Mouse (Mus musculus) gastrocnemius, postnatal 25 days (tissue): ENCODE measurements around the gene Syt1. TPM values are rescaled to one million over a fixed set of nuclear protein-coding genes. Genes with fewer than 3 reads are reported as not detected.

Experiments
- DNase-seq: peaks from one replicate; pipeline ENCODE4 v3.0.0; 2022
- total RNA-seq, 2 experiments: library from RNA; stranded (reverse); gene quantifications; 1 replicate in 1 of 2; 2 replicates in 1 of 2; pipeline ENCODE4 v1.2.3; 2021

The Syt1 gene
- total RNA-seq, 2 experiments from 2014 or later, result not detected

- no peak for DNase-seq
Observed at GRCm38 (mm10) chr10:108649174-108649573, 361.6 kb downstream of the Syt1 start.

- no peak for DNase-seq
Observed at GRCm38 (mm10) chr10:108643915-108644314, 366.9 kb downstream of the Syt1 start.

GRCm38 (mm10) chr10:108638095-108638494, 372.7 kb downstream of the Syt1 start:
- no peak for DNase-seq

- no peak for DNase-seq
Observed at GRCm38 (mm10) chr10:108636086-108636485, 374.7 kb downstream of the Syt1 start.

- no peak for DNase-seq
Observed at GRCm38 (mm10) chr10:108635616-108636015, 375.2 kb downstream of the Syt1 start.

GRCm38 (mm10) chr10:108630841-108631240, 379.9 kb downstream of the Syt1 start:
- DNase-seq, result no peak

GRCm38 (mm10) chr10:108626404-108626803, 384.4 kb downstream of the Syt1 start:
- no peak for DNase-seq

- no peak for DNase-seq
Observed at GRCm38 (mm10) chr10:108623002-108623401, 387.8 kb downstream of the Syt1 start.

GRCm38 (mm10) chr10:108619861-108620260, 390.9 kb downstream of the Syt1 start:
- no peak for DNase-seq

GRCm38 (mm10) chr10:108619217-108619616, 391.6 kb downstream of the Syt1 start:
- DNase-seq, result no peak

- no peak for DNase-seq
Observed at GRCm38 (mm10) chr10:108610057-108610644, 400.6 kb downstream of the Syt1 start.

- no peak for DNase-seq
Observed at GRCm38 (mm10) chr10:108601672-108602412, 408.9 kb downstream of the Syt1 start.

- no peak for DNase-seq
Observed at GRCm38 (mm10) chr10:108600693-108601092, 410.1 kb downstream of the Syt1 start.

- DNase-seq, result no peak
Observed at GRCm38 (mm10) chr10:108597385-108597784, 413.4 kb downstream of the Syt1 start.

GRCm38 (mm10) chr10:108596162-108596927, 414.4 kb downstream of the Syt1 start:
- DNase-seq, result no peak

- no peak for DNase-seq
Observed at GRCm38 (mm10) chr10:108589355-108589754, 421.4 kb downstream of the Syt1 start.

GRCm38 (mm10) chr10:108588924-108589323, 421.9 kb downstream of the Syt1 start:
- no peak for DNase-seq

- no peak for DNase-seq
Observed at GRCm38 (mm10) chr10:108583694-108584093, 427.1 kb downstream of the Syt1 start.

GRCm38 (mm10) chr10:108582397-108582730, 428.4 kb downstream of the Syt1 start:
- DNase-seq, result no peak

- DNase-seq, result no peak
Observed at GRCm38 (mm10) chr10:108581555-108582396, 429.0 kb downstream of the Syt1 start.

- no peak for DNase-seq
Observed at GRCm38 (mm10) chr10:108580786-108581420, 429.9 kb downstream of the Syt1 start.

- no peak for DNase-seq
Observed at GRCm38 (mm10) chr10:108579396-108579795, 431.4 kb downstream of the Syt1 start.
